Mouse (Mus musculus) testis, adult 2 months (tissue): ENCODE data around the gene Psmd11.

Experiments used
- CTCF ChIP-seq: fragments of 200-500 bp; IDR thresholded peaks from 2 replicates; pipeline ENCODE4 v1.5.1; 2012; ENCODE audit warnings: low read depth, mild to moderate bottlenecking, inconsistent platforms, low read length, moderate library complexity; ENCODE audit not compliant: control insufficient read depth, insufficient read depth, insufficient replicate concordance
- POLR2A ChIP-seq: fragments of 200-500 bp; IDR thresholded peaks from 2 replicates; pipeline ENCODE4 v1.6.1; 2012; ENCODE audit warnings: low read depth, mild to moderate bottlenecking, inconsistent platforms, low read length, moderate library complexity; ENCODE audit not compliant: control insufficient read depth

DNA sequence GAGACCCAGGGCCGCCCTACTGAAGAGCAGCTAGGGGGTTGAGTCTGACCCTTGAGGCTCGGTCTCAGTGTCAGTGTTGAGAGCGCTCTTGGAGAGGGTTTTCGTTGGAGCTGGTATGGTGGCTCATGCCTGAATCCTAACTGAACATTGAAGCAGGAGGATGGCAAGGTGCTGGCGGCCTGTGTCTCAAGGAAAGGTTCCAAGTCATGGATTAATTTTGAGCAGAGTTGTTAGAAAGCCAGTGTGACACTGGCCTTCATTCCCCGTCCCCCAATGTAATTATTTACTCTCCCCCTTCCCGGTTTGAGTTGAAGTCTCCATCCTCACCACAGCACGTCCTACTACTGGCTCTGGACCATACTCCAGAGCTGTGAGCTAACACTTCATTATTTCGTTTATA lies 47.1 kb downstream of the Psmd11 start:
- TF ChIP-seq CTCF, result no peak
- no peak for TF ChIP-seq POLR2A
